Mouse (Mus musculus): ENCODE measurements around the gene F3. TPM values are rescaled to one million over a fixed set of nuclear protein-coding genes. Genes with fewer than 3 reads are reported as not detected.

The F3 gene
- total RNA-seq, 2 experiments from 2014 or later, result 4.5 to 7.3 TPM

Other genes with a start within 250 kb of the F3 start
- under 1 TPM in 1 of 2 experiments, not detected in 1; 0.16 TPM for gene Slc44a3, start 191.1 kb upstream of the F3 start, total RNA-seq (2021)
- gene 4930432M17Rik, start 52.8 kb upstream of the F3 start, total RNA-seq (2021), result not detected
- 10 to 100 TPM; 31.1 to 37.0 TPM for gene Abcd3, start 91.8 kb downstream of the F3 start, total RNA-seq (2021)
- 10 to 100 TPM; 27.2 to 29.6 TPM for gene Arhgap29, start 229.0 kb downstream of the F3 start, total RNA-seq (2021)